Mouse (Mus musculus): ENCODE measurements around the gene Lamc3. TPM values are rescaled to one million over a fixed set of nuclear protein-coding genes. Genes with fewer than 3 reads are reported as not detected.
A peak's percentile ranks its signal among the peaks of the same experiment; 100 is the strongest.

The Lamc3 gene
- polyA plus RNA-seq, 2 experiments: 0.02 TPM; not detected in 1

DNA sequence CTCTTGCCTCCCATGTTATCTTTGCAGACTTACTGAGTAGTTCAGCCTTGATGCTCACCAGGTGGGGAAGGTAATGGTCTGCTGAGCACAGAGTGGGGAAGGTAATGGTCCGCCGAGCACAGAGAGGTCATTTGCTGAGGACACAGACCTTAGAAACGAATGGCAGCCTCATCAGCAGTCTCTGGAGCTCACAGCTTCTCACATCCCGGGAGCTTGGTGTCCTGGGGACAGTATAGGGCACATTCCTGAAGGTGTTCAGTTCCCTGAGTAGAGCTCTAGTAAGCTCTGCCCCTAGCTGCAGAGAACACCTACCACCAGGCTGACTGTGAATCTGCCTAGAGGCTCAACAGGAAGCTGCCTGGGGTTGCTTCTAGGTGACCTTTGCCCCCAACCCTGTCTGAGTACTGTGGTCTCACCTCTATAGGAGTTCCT lies 74.7 kb downstream of the Lamc3 start:
- no peaks in the 10 kb centered on the region for H3K27me3 ChIP-seq (ENCODE audit: control insufficient read depth, insufficient read depth, low read length)
- DNase-seq (ENCODE audit: low read depth in 3 of 3, low spot score in 3 of 3): no peak
- H3K36me3 ChIP-seq (replicated peaks; ENCODE audit: control insufficient read depth, insufficient read depth, low read depth): no peaks in the 10 kb centered on the region
- no peak overlapping the region for H3K4me3 ChIP-seq (ENCODE audit: insufficient read depth in 1 of 2, low read depth in 2 of 2, low read length in 2 of 2)
- no peak overlapping the region for H3K27ac ChIP-seq
- H3K4me2 ChIP-seq (ENCODE audit: low read depth): no peak overlapping the region
- 0 out of 4 replicates have a peak, but pooled peaks cover 0 to 2% of the 10 kb centered on the region in 2 experiments for H3K4me1 ChIP-seq (replicated peaks; ENCODE audit: control insufficient read depth in 2 of 2, insufficient read depth in 2 of 2, low read length in 1 of 2)
- no peak overlapping the region for H3K9ac ChIP-seq (replicated peaks)
- 58% methylated on average over 4 of the region's 4 CpGs for WGBS (ENCODE audit: insufficient replicate concordance)
- TF ChIP-seq EP300 (IDR thresholded peaks at IDR 0.05; ENCODE audit: low read depth) (no peak), CTCF (IDR thresholded peaks at IDR 0.05; ENCODE audit: low read depth) (no peak)
- H3K9me3 ChIP-seq (ENCODE audit: control insufficient read depth, low read length): no peaks in the 10 kb centered on the region
- ATAC-seq (ENCODE audit: insufficient read depth): no peak

DNA sequence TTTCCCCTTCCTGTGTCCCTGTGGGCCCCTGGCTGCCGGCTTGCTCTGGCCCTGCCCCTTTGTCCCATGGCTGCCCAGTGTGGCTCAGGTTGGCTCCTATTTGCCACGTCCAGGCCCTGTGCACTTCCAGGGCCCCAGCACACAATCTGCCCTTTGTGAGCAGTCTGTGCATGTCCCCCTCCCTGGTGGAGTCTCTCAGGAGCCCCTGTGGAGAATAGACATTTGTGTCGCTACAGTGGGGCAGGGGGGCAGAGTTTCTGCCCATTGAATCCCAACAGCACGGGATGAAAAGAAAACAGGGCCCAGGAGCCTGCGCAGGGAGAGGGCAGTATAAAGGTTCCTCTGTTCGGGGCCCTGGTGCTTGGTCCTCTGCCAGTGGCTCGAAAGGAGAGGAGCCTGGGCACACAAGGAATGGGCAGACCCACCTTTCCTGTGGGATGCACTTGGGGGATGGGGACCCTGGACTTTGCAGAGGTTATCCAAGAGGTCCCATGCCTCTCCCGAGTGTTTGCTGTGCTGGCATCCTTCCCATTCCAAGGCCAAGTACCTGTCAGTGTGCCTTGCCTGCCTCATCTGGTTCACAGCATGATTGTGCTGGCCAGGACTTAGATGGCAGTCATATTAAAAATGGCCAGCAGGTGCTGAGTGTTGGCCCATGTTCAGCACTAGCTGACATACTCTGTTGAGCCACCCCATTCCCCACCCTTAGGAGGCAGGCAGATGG lies 75.6 kb downstream of the Lamc3 start:
- no peak for DNase-seq (ENCODE audit: low read depth in 3 of 3, low spot score in 3 of 3)
- no peak overlapping the region for H3K9ac ChIP-seq (replicated peaks)

DNA sequence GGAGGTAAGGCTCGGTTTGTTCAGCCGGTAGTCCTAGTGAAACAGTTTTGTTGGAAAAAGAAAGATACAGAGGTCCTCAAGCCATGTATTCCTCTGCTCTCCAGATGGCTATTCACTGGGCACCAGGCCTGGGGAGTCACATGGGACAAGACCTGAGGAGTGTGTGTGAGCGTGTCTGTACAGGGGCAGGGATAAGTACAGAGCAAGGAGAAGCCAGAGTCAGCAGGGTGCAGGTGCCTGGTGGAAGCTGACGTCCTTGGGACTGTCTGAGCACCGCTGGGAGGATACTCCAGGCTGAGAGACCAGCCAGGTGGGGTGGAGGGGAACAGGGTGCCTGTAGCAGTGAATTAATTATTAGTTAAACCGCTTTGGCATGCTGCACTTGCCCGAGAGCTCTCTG lies 76.4 kb downstream of the Lamc3 start:
- Histone ChIP-seq H3K36me3 (replicated peaks; ENCODE audit: control insufficient read depth, insufficient read depth, low read depth) (no peaks in the 10 kb centered on the region), H3K9ac (replicated peaks) (no peak overlapping the region), H3K4me2 (ENCODE audit: low read depth) (no peak overlapping the region), H3K27ac (no peak overlapping the region), H3K9me3 (ENCODE audit: control insufficient read depth, low read length) (no peaks in the 10 kb centered on the region), H3K27me3 (ENCODE audit: control insufficient read depth, insufficient read depth, low read length) (no peaks in the 10 kb centered on the region), H3K4me3 (ENCODE audit: insufficient read depth in 1 of 2, low read depth in 2 of 2, low read length in 2 of 2) (no peak overlapping the region), H3K4me1 (replicated peaks; ENCODE audit: control insufficient read depth in 2 of 2, insufficient read depth in 2 of 2, low read length in 1 of 2) (0 out of 4 replicates have a peak, but pooled peaks cover 0 to 2% of the 10 kb centered on the region in 2 experiments)
- TF ChIP-seq CTCF (IDR thresholded peaks at IDR 0.05; ENCODE audit: low read depth): no peak
- TF ChIP-seq EP300 (IDR thresholded peaks at IDR 0.05; ENCODE audit: low read depth): no peak
- 67% methylated on average over 7 of the region's 7 CpGs for WGBS (ENCODE audit: insufficient replicate concordance)
- DNase-seq (ENCODE audit: low read depth in 3 of 3, low spot score in 3 of 3) (no peak), ATAC-seq (ENCODE audit: insufficient read depth) (no peak)

More for the DNA sequence above, 75.6 kb downstream of the Lamc3 start:
- H3K27ac ChIP-seq: no peak overlapping the region
- no peak for ATAC-seq (ENCODE audit: insufficient read depth)
- 0 out of 4 replicates have a peak, but pooled peaks cover 0 to 2% of the 10 kb centered on the region in 2 experiments for H3K4me1 ChIP-seq (replicated peaks; ENCODE audit: control insufficient read depth in 2 of 2, insufficient read depth in 2 of 2, low read length in 1 of 2)
- no peaks in the 10 kb centered on the region for H3K36me3 ChIP-seq (replicated peaks; ENCODE audit: control insufficient read depth, insufficient read depth, low read depth)
- TF ChIP-seq EP300 (IDR thresholded peaks at IDR 0.05; ENCODE audit: low read depth): no peak
- TF ChIP-seq CTCF (IDR thresholded peaks at IDR 0.05; ENCODE audit: low read depth): peak; percentile 42
- WGBS (ENCODE audit: insufficient replicate concordance): 57% methylated on average over 8 of the region's 8 CpGs
- no peak overlapping the region for H3K4me2 ChIP-seq (ENCODE audit: low read depth)
- H3K9me3 ChIP-seq (ENCODE audit: control insufficient read depth, low read length): no peaks in the 10 kb centered on the region
- H3K4me3 ChIP-seq (ENCODE audit: insufficient read depth in 1 of 2, low read depth in 2 of 2, low read length in 2 of 2): no peak overlapping the region
- no peaks in the 10 kb centered on the region for H3K27me3 ChIP-seq (ENCODE audit: control insufficient read depth, insufficient read depth, low read length)

DNA sequence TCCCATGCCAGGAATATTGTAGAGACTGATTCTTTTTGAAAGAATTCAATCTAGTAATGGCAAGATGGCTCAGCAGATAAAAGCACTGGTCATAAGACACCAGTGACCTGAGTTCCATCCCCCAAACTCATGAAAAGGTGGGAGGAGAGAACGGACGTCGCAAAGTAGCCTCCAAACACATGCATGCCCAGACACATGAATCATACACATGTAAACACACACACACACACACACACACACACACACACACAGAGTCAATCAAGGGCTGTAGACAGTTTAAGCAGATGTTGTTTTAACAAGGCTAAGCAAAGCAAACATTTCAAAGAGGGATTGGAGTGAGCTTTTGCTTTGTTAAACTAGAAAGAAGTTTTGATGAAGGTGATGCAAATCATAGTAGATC lies 77.1 kb downstream of the Lamc3 start:
- Histone ChIP-seq H3K9me3 (ENCODE audit: control insufficient read depth, low read length) (no peaks in the 10 kb centered on the region), H3K27ac (no peak overlapping the region), H3K36me3 (replicated peaks; ENCODE audit: control insufficient read depth, insufficient read depth, low read depth) (no peaks in the 10 kb centered on the region), H3K9ac (replicated peaks) (no peak overlapping the region), H3K4me1 (replicated peaks; ENCODE audit: control insufficient read depth in 2 of 2, insufficient read depth in 2 of 2, low read length in 1 of 2) (0 out of 4 replicates have a peak, but pooled peaks cover 0 to 2% of the 10 kb centered on the region in 2 experiments), H3K27me3 (ENCODE audit: control insufficient read depth, insufficient read depth, low read length) (no peaks in the 10 kb centered on the region), H3K4me2 (ENCODE audit: low read depth) (no peak overlapping the region), H3K4me3 (ENCODE audit: insufficient read depth in 1 of 2, low read depth in 2 of 2, low read length in 2 of 2) (no peak overlapping the region)
- TF ChIP-seq CTCF (IDR thresholded peaks at IDR 0.05; ENCODE audit: low read depth) (no peak), EP300 (IDR thresholded peaks at IDR 0.05; ENCODE audit: low read depth) (no peak)
- no peak for ATAC-seq (ENCODE audit: insufficient read depth)
- no peak for DNase-seq (ENCODE audit: low read depth in 3 of 3, low spot score in 3 of 3)
- 88% methylated on average over 3 of the region's 3 CpGs for WGBS (ENCODE audit: insufficient replicate concordance)

DNA sequence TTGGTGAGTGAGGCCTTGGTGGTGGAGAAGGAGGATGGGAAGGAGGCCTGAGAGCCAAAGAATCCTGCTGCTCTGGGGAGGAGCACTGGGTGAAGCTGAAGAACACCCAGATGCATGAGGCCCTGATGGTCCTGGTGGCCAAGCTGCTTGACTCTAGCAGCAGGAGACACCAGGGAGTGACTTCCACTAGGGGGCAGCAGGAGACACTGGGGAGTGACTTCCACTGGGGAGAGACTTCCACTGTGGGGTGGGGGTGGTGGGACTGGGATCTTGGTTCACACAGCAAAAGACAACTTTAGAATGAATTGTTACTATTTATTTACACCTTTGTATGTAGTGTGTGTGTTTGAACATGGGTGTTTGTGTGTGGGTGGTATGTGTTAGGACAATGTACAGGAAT lies 78.0 kb downstream of the Lamc3 start:
- no peaks in the 10 kb centered on the region for H3K9me3 ChIP-seq (ENCODE audit: control insufficient read depth, low read length)
- ATAC-seq (ENCODE audit: insufficient read depth) (no peak), DNase-seq (ENCODE audit: low read depth in 3 of 3, low spot score in 3 of 3) (peak; percentile 25 to 41 (median 30))
- no peak overlapping the region for H3K27ac ChIP-seq
- TF ChIP-seq EP300 (IDR thresholded peaks at IDR 0.05; ENCODE audit: low read depth) (no peak), CTCF (IDR thresholded peaks at IDR 0.05; ENCODE audit: low read depth) (peak; percentile 93)
- no peak overlapping the region for H3K9ac ChIP-seq (replicated peaks)
- 0 out of 4 replicates have a peak, but pooled peaks cover 0 to 2% of the 10 kb centered on the region in 2 experiments for H3K4me1 ChIP-seq (replicated peaks; ENCODE audit: control insufficient read depth in 2 of 2, insufficient read depth in 2 of 2, low read length in 1 of 2)
- no peak overlapping the region for H3K4me3 ChIP-seq (ENCODE audit: insufficient read depth in 1 of 2, low read depth in 2 of 2, low read length in 2 of 2)
- H3K36me3 ChIP-seq (replicated peaks; ENCODE audit: control insufficient read depth, insufficient read depth, low read depth): no peaks in the 10 kb centered on the region
- H3K27me3 ChIP-seq (ENCODE audit: control insufficient read depth, insufficient read depth, low read length): no peaks in the 10 kb centered on the region
- H3K4me2 ChIP-seq (ENCODE audit: low read depth): no peak overlapping the region
